Comparison of ENCODE assay signal across 23 mouse cellular contexts in genomic region chr14:120242711-120243110, GRCm38 (mm10). TPM values are rescaled to one million over a fixed set of nuclear protein-coding genes. Genes with fewer than 3 reads are reported as not detected.
DNase-seq lines count a peak whose midpoint lies in the region; ATAC-seq and TF ChIP-seq lines count a peak whose summit lies in the region.
"Had no signal": no experiment of that assay in that cellular context is flagged by ENCODE, and none has a peak within 500 bp of the region (broad histone marks: within the 10 kb centered on the region; RNA-seq: fewer than 3 reads in every experiment).

No protein-coding gene starts in this region.

- H3K27me3 ChIP-seq in lung, embryonic 15.5 days, result no peaks in the 10 kb centered on the region
- no peaks in the 10 kb centered on the region for H3K27me3 ChIP-seq in stomach, embryonic 16.5 days (ENCODE audit: control insufficient read depth, insufficient read depth, low read length)
- H3K27me3 ChIP-seq in stomach, postnatal 0 days (ENCODE audit: control insufficient read depth, insufficient read depth, low read length), result no peaks in the 10 kb centered on the region
- H3K27me3 ChIP-seq: embryonic facial prominence, embryonic 15.5 days; heart, embryonic 12.5 days had no signal

- no peaks in the 10 kb centered on the region for H3K9me3 ChIP-seq in lung, embryonic 15.5 days
- H3K9me3 ChIP-seq in stomach, embryonic 16.5 days (replicated peaks; ENCODE audit: control insufficient read depth, low read length), result no peaks in the 10 kb centered on the region
- H3K9me3 ChIP-seq in stomach, postnatal 0 days (ENCODE audit: control insufficient read depth, low read length), result no peaks in the 10 kb centered on the region
- H3K9me3 ChIP-seq: embryonic facial prominence, embryonic 15.5 days; forebrain, embryonic 10.5 days; heart, embryonic 12.5 days; hindbrain, embryonic 10.5 days had no signal

- H3K27ac ChIP-seq in lung, embryonic 15.5 days, result peak overlapping the region; percentile 24; the same call in 1 of the 2 replicates
- H3K27ac ChIP-seq in stomach, embryonic 16.5 days (ENCODE audit: low read length), result no peak overlapping the region
- no peak overlapping the region for H3K27ac ChIP-seq in stomach, postnatal 0 days (replicated peaks)
- H3K27ac ChIP-seq: embryonic facial prominence, embryonic 15.5 days; forebrain, embryonic 10.5 days; gastrocnemius, adult 2 months; hindbrain, embryonic 10.5 days; hindbrain, embryonic 14.5 days had no signal

- DNase-seq in embryo, embryonic 10 days (ENCODE audit: low spot score), result peak; percentile 18
- no peak for DNase-seq in embryo, embryonic 9.5 days (ENCODE audit: extremely low spot score)
- no peak for DNase-seq in lung, adult 18-20 months
- no peak for DNase-seq in stomach, postnatal 0 days (ENCODE audit: low spot score)
- DNase-seq in adrenal gland, postnatal 4 days (ENCODE audit: low spot score in 2 of 2), result no peak
- no peak for DNase-seq in layer of hippocampus, adult 9-10 months (ENCODE audit: low spot score)
- DNase-seq: adrenal gland, adult 2 months; adrenal gland, postnatal 25 days; B cell, adult 2 months; cerebellum, adult 2 months; cerebellum, postnatal 10 days; gastrocnemius, adult 2 months; gastrocnemius, postnatal 25 days had no signal

- no peaks in the 10 kb centered on the region for H3K36me3 ChIP-seq in lung, embryonic 15.5 days
- no peaks in the 10 kb centered on the region for H3K36me3 ChIP-seq in stomach, embryonic 16.5 days (ENCODE audit: control insufficient read depth, insufficient read depth, low read length)
- no peaks in the 10 kb centered on the region for H3K36me3 ChIP-seq in stomach, postnatal 0 days (ENCODE audit: control insufficient read depth, insufficient read depth, low read length)
- H3K36me3 ChIP-seq: embryonic facial prominence, embryonic 15.5 days; forebrain, embryonic 10.5 days; heart, embryonic 12.5 days; hindbrain, embryonic 10.5 days had no signal

- H3K9ac ChIP-seq in lung, embryonic 15.5 days, result no peak overlapping the region
- H3K9ac ChIP-seq in stomach, embryonic 16.5 days (ENCODE audit: low read length), result no peak overlapping the region
- H3K9ac ChIP-seq in stomach, postnatal 0 days (ENCODE audit: low read length), result no peak overlapping the region
- H3K9ac ChIP-seq: embryonic facial prominence, embryonic 15.5 days; heart, embryonic 12.5 days; hindbrain, embryonic 14.5 days had no signal

- no peak for TF ChIP-seq EP300 in stomach, postnatal 0 days (optimal IDR thresholded peaks at IDR 0.05)

- no peak overlapping the region for H3K4me3 ChIP-seq in lung, embryonic 15.5 days
- no peak overlapping the region for H3K4me3 ChIP-seq in stomach, embryonic 16.5 days (replicated peaks; ENCODE audit: low read length)
- no peak overlapping the region for H3K4me3 ChIP-seq in stomach, postnatal 0 days (ENCODE audit: low read depth, low read length)
- H3K4me3 ChIP-seq: embryonic facial prominence, embryonic 15.5 days; erythroblast, embryonic 14.5 days; forebrain, embryonic 10.5 days; gastrocnemius, adult 2 months; heart, embryonic 12.5 days; hindbrain, embryonic 10.5 days had no signal

- no peaks in the 10 kb centered on the region for H3K4me1 ChIP-seq in lung, embryonic 15.5 days
- H3K4me1 ChIP-seq in stomach, embryonic 16.5 days (ENCODE audit: control insufficient read depth, insufficient read depth, low read length), result peaks cover 8% of the 10 kb centered on the region; the same call in 1 of the 2 replicates
- no peaks in the 10 kb centered on the region for H3K4me1 ChIP-seq in stomach, postnatal 0 days (replicated peaks; ENCODE audit: control insufficient read depth, insufficient read depth)
- H3K4me1 ChIP-seq: embryonic facial prominence, embryonic 15.5 days had no signal

- no peak for TF ChIP-seq CTCF in stomach, postnatal 0 days (IDR thresholded peaks at IDR 0.05; ENCODE audit: low read depth)

- peak; percentile 39; the same call in 1 of the 2 replicates for ATAC-seq in lung, embryonic 15.5 days (ENCODE audit: borderline replicate concordance, extremely low read depth, low FRiP score, low TSS enrichment)
- 0 out of 2 replicates have a peak, but pooled peaks have one; percentile 25 for ATAC-seq in stomach, embryonic 16.5 days (ENCODE audit: insufficient read depth, low FRiP score)
- no peak for ATAC-seq in stomach, postnatal 0 days (ENCODE audit: low FRiP score, low TSS enrichment)
- ATAC-seq: CD4-positive, CD25-positive, alpha-beta regulatory T cell, adult 4 months; forebrain, embryonic 14.5 days had no signal

- no peak overlapping the region for H3K4me2 ChIP-seq in lung, embryonic 15.5 days
- H3K4me2 ChIP-seq in stomach, embryonic 16.5 days (ENCODE audit: low read depth, low read length), result no peak overlapping the region
- no peak overlapping the region for H3K4me2 ChIP-seq in stomach, postnatal 0 days (replicated peaks; ENCODE audit: low read depth)
- H3K4me2 ChIP-seq: embryonic facial prominence, embryonic 15.5 days; heart, embryonic 12.5 days; hindbrain, embryonic 14.5 days had no signal

- WGBS in lung, embryonic 15.5 days, result 41% methylated on average over 5 of the region's 5 CpGs
- WGBS in stomach, embryonic 16.5 days, result 48% methylated on average over 5 of the region's 5 CpGs
- WGBS in stomach, postnatal 0 days, result 46% methylated on average over 3 of the region's 5 CpGs

RNA-seq across cellular contexts. Expression of gene Mbnl2, which starts 32.8 kb away (rescaled TPM):
- polyA plus RNA-seq in lung, embryonic 15.5 days (2015; fragmentation: Nextera tagmentation; extraction: Ambion mirVana), result 130 and 141 TPM in 2 replicates
- polyA plus RNA-seq in stomach, embryonic 16.5 days (2015; fragmentation: Nextera tagmentation; extraction: Ambion mirVana), result 131 and 136 TPM in 2 replicates
- 101 and 104 TPM in 2 replicates for polyA plus RNA-seq in stomach, postnatal 0 days (2015; fragmentation: Nextera tagmentation; extraction: Ambion mirVana)
- total RNA-seq in adrenal gland, postnatal 4 days (2021), result 100 to 1,000 TPM; 169 to 182 TPM
